Mouse (Mus musculus) adrenal gland, adult 8-10 months (tissue): ENCODE results near the gene Gprasp1. TPM values are rescaled to one million over a fixed set of nuclear protein-coding genes. Genes with fewer than 3 reads are reported as not detected.

Experiments used
- DNase-seq: peaks from one replicate; pipeline ENCODE4 v3.0.0; 2022
- microRNA-seq, 2 experiments: library from miRNA; unstranded; fragments of <30 nt; microRNA quantifications; one replicate each; pipeline ENCODE4 v1.2.0; 2022
- total RNA-seq, 4 experiments: library from RNA; stranded (reverse); gene quantifications; 2 replicates each; pipeline ENCODE4 v1.2.4; 2022

Gprasp1 gene
- total RNA-seq, 4 experiments from 2014 or later = 90.4 to 125 (median 114) TPM

DNA sequence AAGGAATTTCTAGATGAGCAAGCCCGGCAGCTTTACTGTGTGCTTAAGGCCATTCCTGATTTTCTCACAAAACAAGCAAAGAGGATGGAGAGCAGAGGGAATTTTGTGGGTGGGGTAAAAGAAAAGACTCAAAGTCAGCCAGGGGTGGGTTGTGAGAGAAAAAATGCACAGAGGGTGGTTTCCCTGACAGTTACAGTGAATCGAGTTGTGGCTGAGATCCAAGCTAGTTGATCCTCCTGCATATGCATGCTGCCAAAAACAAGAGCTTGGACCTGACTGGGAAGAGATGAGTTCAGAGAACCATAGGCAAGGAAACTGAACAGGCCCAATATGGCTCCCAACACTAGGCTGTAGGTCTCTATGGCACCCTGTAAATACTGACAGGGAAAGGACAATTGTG is 95.4 kb downstream of the Gprasp1 start:
- no peak for DNase-seq

DNA sequence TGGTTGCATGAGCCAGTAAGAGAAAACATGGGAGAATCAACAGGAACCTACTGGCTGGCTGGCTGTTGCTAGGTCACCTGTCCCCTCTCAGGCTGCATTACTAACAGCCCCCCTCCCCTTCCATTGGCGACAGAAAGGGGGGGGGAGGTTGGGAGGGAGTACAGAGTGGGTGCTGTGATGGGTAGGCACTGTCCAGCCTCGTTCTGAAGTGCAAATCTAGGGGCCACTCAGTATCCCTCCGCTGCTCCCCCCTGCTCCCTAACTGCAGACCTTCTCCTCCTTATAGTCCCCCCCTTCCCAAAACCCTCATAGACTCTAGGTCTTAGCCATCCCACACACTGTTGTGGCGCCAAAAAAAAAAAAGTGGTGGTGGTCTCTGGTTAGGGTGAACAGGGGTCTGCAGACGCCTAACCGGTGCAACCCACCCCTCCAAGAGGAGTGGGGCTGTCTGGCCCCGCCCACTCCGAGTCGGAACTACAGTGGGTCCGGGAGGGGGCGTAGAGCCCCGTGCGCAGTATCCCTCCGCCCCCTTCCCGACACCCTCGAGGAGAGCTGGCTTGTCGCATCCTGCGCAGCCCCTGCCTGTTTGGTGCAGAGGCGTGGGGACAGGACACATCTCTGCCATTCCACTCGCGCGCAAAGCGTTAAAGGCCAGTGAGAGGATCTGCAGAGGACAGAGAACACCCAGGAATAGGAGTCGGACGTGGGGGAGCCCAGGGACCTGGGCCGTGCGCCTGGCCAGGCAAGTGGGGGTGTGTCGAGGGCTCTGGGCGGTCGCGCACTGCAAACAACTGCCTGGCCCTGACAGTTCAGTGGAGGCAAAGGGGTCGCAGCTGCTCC is 96.2 kb downstream of the Gprasp1 start, which contains the start of gene Gprasp2:
Gprasp2 (plus strand) TSS at position 514 of the 840 bp plus-strand sequence.
- peak; percentile 15 for DNase-seq

DNA sequence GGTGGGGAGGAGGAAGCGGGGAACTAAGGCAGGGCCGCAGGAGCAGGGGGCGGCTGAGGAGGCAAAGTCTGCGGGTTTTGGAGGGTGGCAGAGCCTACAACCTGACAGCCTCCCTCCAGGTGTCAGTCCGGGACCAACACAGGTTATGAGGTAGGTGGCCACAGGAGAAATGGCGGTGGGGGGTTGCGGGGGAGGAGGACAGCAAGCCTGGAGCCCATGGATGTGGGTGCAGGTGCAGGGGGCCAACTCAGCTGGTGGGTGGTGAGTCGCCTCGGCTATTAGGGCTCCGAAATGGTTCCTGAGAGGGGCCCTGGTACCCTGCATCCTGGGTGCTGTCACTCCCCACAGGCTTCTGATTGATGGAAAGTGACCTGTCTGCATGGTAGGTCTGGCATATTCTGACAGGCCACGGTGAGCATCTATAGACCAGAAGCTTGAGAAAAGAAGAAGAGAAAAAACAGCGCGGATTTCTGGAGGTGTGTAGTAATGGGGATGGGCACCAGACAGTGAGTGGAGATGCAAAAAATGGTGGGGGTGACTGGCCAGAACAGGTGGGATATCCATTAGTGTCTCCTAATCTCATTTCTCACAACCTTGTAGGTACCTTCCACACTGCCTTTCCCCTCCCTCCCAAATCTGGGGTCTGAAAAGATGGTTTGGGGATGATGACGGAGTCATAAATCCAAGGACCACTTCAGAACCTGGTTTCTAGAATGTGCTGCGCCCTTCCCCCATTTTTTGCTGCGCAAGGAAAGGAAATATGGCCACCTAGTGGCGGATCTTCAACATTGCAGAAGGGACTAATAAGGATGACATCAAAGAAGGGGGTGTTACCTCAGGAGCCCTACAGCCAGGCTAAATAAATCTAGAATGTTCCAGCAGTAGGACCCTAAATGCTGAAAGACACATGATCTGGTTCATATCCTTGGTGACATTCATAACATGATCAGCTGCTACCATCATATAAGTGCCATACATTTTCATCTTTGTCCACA is 97.2 kb downstream of the Gprasp1 start:
- DNase-seq = peak; percentile 11

Small RNAs within 50 kb of the gene (microRNA-seq; reads per million reads assigned to microRNA genes)
- gene Mir1970 = 0 reads per million in 2 experiments
- 0 to 0.17 reads per million in 2 experiments for gene Mir7646

Other genes with a start within 250 kb of the Gprasp1 start
- gene AV320801, start 248.1 kb upstream of the Gprasp1 start, total RNA-seq = not detected
- not detected for gene Nxf7, start 144.0 kb upstream of the Gprasp1 start, total RNA-seq
- not detected for gene Prame, start 115.0 kb upstream of the Gprasp1 start, total RNA-seq
- not detected for gene Tcp11x2, start 48.9 kb upstream of the Gprasp1 start, total RNA-seq
- 1 to 10 TPM in 1 of 4 experiments, not detected in 3; 1.7 TPM for gene Tmsb15a, start 17.5 kb upstream of the Gprasp1 start, total RNA-seq
- gene Armcx5, start within 50 bp of the Gprasp1 start, total RNA-seq = 10 to 100 TPM; 16.2 to 29.2 (median 18.0) TPM
- 10 to 100 TPM; 19.4 to 23.1 (median 20.8) TPM for gene Bhlhb9, start 54.9 kb downstream of the Gprasp1 start, total RNA-seq
- gene Gprasp2, start 96.3 kb downstream of the Gprasp1 start, total RNA-seq = 10 to 100 TPM; 40.4 to 62.4 (median 48.6) TPM